8 mouse cellular contexts compared by ENCODE assay signal in genomic region chr3:93015460-93016104, GRCm38 (mm10). TPM values are rescaled to one million over a fixed set of nuclear protein-coding genes. Genes with fewer than 3 reads are reported as not detected.
A peak's percentile ranks its signal among the peaks of the same experiment; 100 is the strongest.
DNase-seq lines count a peak whose midpoint lies in the region; ATAC-seq lines count a peak whose summit lies in the region.

TSS of gene Crct1 (minus strand) at chr3:93015687.

- H3K9me3 ChIP-seq in megakaryocyte, embryonic 14.5 days = no peaks in the 10 kb centered on the region
- H3K9me3 ChIP-seq in liver, embryonic 16.5 days (replicated peaks; ENCODE audit: control insufficient read depth, low read length) = no peaks in the 10 kb centered on the region

- no peak within 1 kb of the TSS for H3K9ac ChIP-seq in liver, embryonic 16.5 days (ENCODE audit: low read depth, low read length)

- no peak for ATAC-seq in megakaryocyte, adult 5-6 weeks (ENCODE audit: poor library complexity, severe bottlenecking)
- ATAC-seq in liver, embryonic 16.5 days (ENCODE audit: low read depth) = no peak
- ATAC-seq in activated CD4-positive, CD25-positive, alpha-beta regulatory T cell, adult 4 months = no peak
- ATAC-seq in CD4-positive, CD25-positive, alpha-beta regulatory T cell, adult 4 months = no peak

- peak within 1 kb of the TSS; percentile 60 for H3K4me3 ChIP-seq in megakaryocyte, embryonic 14.5 days (replicated peaks)
- H3K4me3 ChIP-seq in liver, embryonic 16.5 days (ENCODE audit: low read depth, low read length) = peak within 1 kb of the TSS; percentile 40; the same call in 1 of the 2 replicates

- H3K4me2 ChIP-seq in liver, embryonic 16.5 days (ENCODE audit: low read depth, low read length) = peak within 1 kb of the TSS; percentile 38

- 44% methylated on average over 4 of the region's 4 CpGs for whole genome bisulfite sequencing in liver, embryonic 16.5 days (ENCODE audit: insufficient replicate concordance)

- no peaks in the 10 kb centered on the region for H3K36me3 ChIP-seq in megakaryocyte, embryonic 14.5 days (replicated peaks; ENCODE audit: low read length)
- no peaks in the 10 kb centered on the region for H3K36me3 ChIP-seq in liver, embryonic 16.5 days (ENCODE audit: control insufficient read depth, insufficient read depth)

- peaks cover 15% of the 10 kb centered on the region for H3K27me3 ChIP-seq in megakaryocyte, embryonic 14.5 days (replicated peaks)
- H3K27me3 ChIP-seq in liver, embryonic 16.5 days (ENCODE audit: control insufficient read depth, insufficient read depth, low read depth, low read length) = no peaks in the 10 kb centered on the region

- peaks cover 4% of the 10 kb centered on the region for H3K4me1 ChIP-seq in megakaryocyte, embryonic 14.5 days
- H3K4me1 ChIP-seq in liver, embryonic 16.5 days (ENCODE audit: control insufficient read depth, low read depth, low read length) = no peaks in the 10 kb centered on the region

- no peak within 1 kb of the TSS for H3K27ac ChIP-seq in liver, embryonic 16.5 days (ENCODE audit: low read length)

- peak; percentile 6 for DNase-seq in embryo, embryonic 10 days (ENCODE audit: low spot score)
- DNase-seq in embryo, embryonic 10.5 days (ENCODE audit: low spot score) = no peak
- no peak for DNase-seq in cerebellum, adult 9-11 months

RNA-seq across cellular contexts. Expression of gene Crct1, which starts in this region (rescaled TPM):
- not detected in 2 replicates for polyA plus RNA-seq in megakaryocyte, embryonic 14.5 days (2012; ENCODE audit: insufficient read depth, low replicate concordance)
- total RNA-seq in megakaryocyte, adult 5-6 weeks (2015) = not detected in 2 replicates
- not detected in 2 replicates for total RNA-seq in megakaryocyte, adult 5-6 weeks (2017)
- not detected in 2 replicates for polyA plus RNA-seq in liver, embryonic 16.5 days (2015; fragmentation: Nextera tagmentation; extraction: Ambion mirVana)
- polyA plus RNA-seq in activated CD4-positive, CD25-positive, alpha-beta regulatory T cell, adult 4 months (2017; shearing (Covaris generic)) = not detected
- not detected for polyA plus RNA-seq in CD4-positive, CD25-positive, alpha-beta regulatory T cell, adult 4 months (2017; shearing (Covaris generic))
